ENCODE assay signal across 8 mouse cellular contexts in genomic region chr11:6677530-6677929, GRCm38 (mm10). TPM values are rescaled to one million over a fixed set of nuclear protein-coding genes. Genes with fewer than 3 reads are reported as not detected.
DNase-seq lines count a peak whose midpoint lies in the region; ATAC-seq and TF ChIP-seq lines count a peak whose summit lies in the region.
"Had no signal": no experiment of that assay in that cellular context is flagged by ENCODE, and none has a peak within 500 bp of the region (broad histone marks: within the 10 kb centered on the region; RNA-seq: fewer than 3 reads in every experiment).

No protein-coding gene starts in this region.

- H3K27ac ChIP-seq in limb, embryonic 11.5 days (replicated peaks; ENCODE audit: low read depth, low read length) = no peak overlapping the region
- H3K27ac ChIP-seq in limb, embryonic 10.5 days = no peak overlapping the region
- no peak overlapping the region; the same call in 1 of the 2 replicates for H3K27ac ChIP-seq in embryonic facial prominence, embryonic 10.5 days (replicated peaks)
- no peak overlapping the region for H3K27ac ChIP-seq in kidney, embryonic 15.5 days
- H3K27ac ChIP-seq in midbrain, postnatal 0 days (ENCODE audit: low read depth, low read length) = no peak overlapping the region
- H3K27ac ChIP-seq: limb, embryonic 13.5 days had no signal

- H3K9me3 ChIP-seq in limb, embryonic 11.5 days (ENCODE audit: control insufficient read depth, low read length) = no peaks in the 10 kb centered on the region
- H3K9me3 ChIP-seq in limb, embryonic 10.5 days (replicated peaks) = no peaks in the 10 kb centered on the region
- H3K9me3 ChIP-seq in embryonic facial prominence, embryonic 10.5 days = no peaks in the 10 kb centered on the region
- no peaks in the 10 kb centered on the region for H3K9me3 ChIP-seq in kidney, embryonic 15.5 days (replicated peaks)
- H3K9me3 ChIP-seq in midbrain, postnatal 0 days (ENCODE audit: low read length) = no peaks in the 10 kb centered on the region
- H3K9me3 ChIP-seq: limb, embryonic 13.5 days had no signal

- no peak for ATAC-seq in limb, embryonic 11.5 days (ENCODE audit: insufficient number of reproducible peaks, low FRiP score, low TSS enrichment, low read depth)
- ATAC-seq in kidney, embryonic 15.5 days (replicated peaks; ENCODE audit: low FRiP score) = peak; percentile 74
- ATAC-seq in midbrain, postnatal 0 days (ENCODE audit: low FRiP score) = peak; percentile 65; the same call in 1 of the 2 replicates

- H3K36me3 ChIP-seq in limb, embryonic 11.5 days (ENCODE audit: control insufficient read depth, insufficient read depth, low read length) = no peaks in the 10 kb centered on the region
- H3K36me3 ChIP-seq in limb, embryonic 10.5 days = no peaks in the 10 kb centered on the region
- H3K36me3 ChIP-seq in embryonic facial prominence, embryonic 10.5 days (replicated peaks) = no peaks in the 10 kb centered on the region
- H3K36me3 ChIP-seq in kidney, embryonic 15.5 days = no peaks in the 10 kb centered on the region
- no peaks in the 10 kb centered on the region for H3K36me3 ChIP-seq in midbrain, postnatal 0 days (ENCODE audit: insufficient read depth, low read length)
- H3K36me3 ChIP-seq: limb, embryonic 13.5 days had no signal

- no peak overlapping the region for H3K4me2 ChIP-seq in limb, embryonic 11.5 days (ENCODE audit: low read depth, severe bottlenecking)
- H3K4me2 ChIP-seq in kidney, embryonic 15.5 days = no peak overlapping the region
- H3K4me2 ChIP-seq in midbrain, postnatal 0 days (ENCODE audit: low read depth, low read length, poor library complexity, severe bottlenecking) = no peak overlapping the region
- H3K4me2 ChIP-seq: limb, embryonic 13.5 days had no signal

- DNase-seq in limb, embryonic 11.5 days (ENCODE audit: low spot score) = peak; percentile 36
- no peak for DNase-seq in limb, embryonic 10.5 days (ENCODE audit: low spot score)
- peak; percentile 49 for DNase-seq in embryonic facial prominence, embryonic 10.5 days (ENCODE audit: low spot score)
- DNase-seq in midbrain, postnatal 0 days (ENCODE audit: low spot score) = peak; percentile 48
- no peak for DNase-seq in layer of hippocampus, adult 8-10 months (ENCODE audit: low spot score in 2 of 2)
- no peak for DNase-seq in layer of hippocampus, postnatal 25 days (ENCODE audit: extremely low spot score in 1 of 2, low spot score in 1 of 2)

- H3K4me3 ChIP-seq in limb, embryonic 11.5 days (ENCODE audit: low read depth, low read length) = no peak overlapping the region
- H3K4me3 ChIP-seq in limb, embryonic 10.5 days = no peak overlapping the region
- no peak overlapping the region for H3K4me3 ChIP-seq in embryonic facial prominence, embryonic 10.5 days
- H3K4me3 ChIP-seq in kidney, embryonic 15.5 days (replicated peaks) = no peak overlapping the region
- no peak overlapping the region for H3K4me3 ChIP-seq in midbrain, postnatal 0 days (ENCODE audit: low read depth, low read length)
- H3K4me3 ChIP-seq: limb, embryonic 13.5 days had no signal

- H3K27me3 ChIP-seq in limb, embryonic 11.5 days (ENCODE audit: control insufficient read depth, insufficient read depth, low read length) = no peaks in the 10 kb centered on the region
- H3K27me3 ChIP-seq in limb, embryonic 10.5 days (ENCODE audit: low read depth, poor library complexity, severe bottlenecking) = no peaks in the 10 kb centered on the region
- no peaks in the 10 kb centered on the region for H3K27me3 ChIP-seq in embryonic facial prominence, embryonic 10.5 days (replicated peaks; ENCODE audit: low read depth, poor library complexity, severe bottlenecking)
- no peaks in the 10 kb centered on the region for H3K27me3 ChIP-seq in kidney, embryonic 15.5 days
- no peaks in the 10 kb centered on the region for H3K27me3 ChIP-seq in midbrain, postnatal 0 days (ENCODE audit: insufficient read depth, low read length)
- H3K27me3 ChIP-seq: limb, embryonic 13.5 days had no signal

- no peaks in the 10 kb centered on the region for H3K4me1 ChIP-seq in limb, embryonic 11.5 days (ENCODE audit: control insufficient read depth, insufficient read depth, low read length)
- H3K4me1 ChIP-seq in limb, embryonic 10.5 days = peaks cover 11% of the 10 kb centered on the region
- H3K4me1 ChIP-seq in embryonic facial prominence, embryonic 10.5 days = peaks cover 31% of the 10 kb centered on the region
- H3K4me1 ChIP-seq in kidney, embryonic 15.5 days = peaks cover 23% of the 10 kb centered on the region
- no peaks in the 10 kb centered on the region for H3K4me1 ChIP-seq in midbrain, postnatal 0 days (ENCODE audit: insufficient read depth, low read length)

- 30% methylated on average over 7 of the region's 7 CpGs for WGBS in limb, embryonic 11.5 days
- 31% methylated on average over 7 of the region's 7 CpGs for WGBS in limb, embryonic 10.5 days
- 19% methylated on average over 7 of the region's 7 CpGs for WGBS in embryonic facial prominence, embryonic 10.5 days
- 19% methylated on average over 7 of the region's 7 CpGs for WGBS in kidney, embryonic 15.5 days
- WGBS in midbrain, postnatal 0 days = 15% methylated on average over 7 of the region's 7 CpGs

- H3K9ac ChIP-seq in limb, embryonic 11.5 days (ENCODE audit: low read length) = no peak overlapping the region
- H3K9ac ChIP-seq in kidney, embryonic 15.5 days = no peak overlapping the region
- no peak overlapping the region for H3K9ac ChIP-seq in midbrain, postnatal 0 days (replicated peaks; ENCODE audit: low read length, poor library complexity, severe bottlenecking)
- H3K9ac ChIP-seq: limb, embryonic 13.5 days had no signal

- peak; percentile 72 for TF ChIP-seq CTCF in midbrain, postnatal 0 days (IDR thresholded peaks at IDR 0.05)

RNA-seq across cellular contexts. Expression of gene Ramp3, which starts 19.2 kb away (rescaled TPM):
- polyA plus RNA-seq in limb, embryonic 11.5 days (2014; fragmentation: Nextera tagmentation; extraction: Ambion mirVana) = 2.1 and 3.5 TPM in 2 replicates
- polyA plus RNA-seq in limb, embryonic 10.5 days (2016; fragmentation: Nextera tagmentation; extraction: Ambion mirVana) = 2.6 and 3.3 TPM in 2 replicates
- polyA plus RNA-seq in embryonic facial prominence, embryonic 10.5 days (2016; fragmentation: Nextera tagmentation; extraction: Ambion mirVana) = 5.0 and 5.1 TPM in 2 replicates
- 10.8 and 11.7 TPM in 2 replicates for polyA plus RNA-seq in kidney, embryonic 15.5 days (2015; fragmentation: Nextera tagmentation; extraction: Ambion mirVana)
- total RNA-seq in midbrain, postnatal 0 days (2014; rRNA removed) = 16.1 and 25.0 TPM in 2 replicates
- polyA plus RNA-seq in midbrain, postnatal 0 days (2015; fragmentation: Nextera tagmentation; extraction: Ambion mirVana) = 14.8 and 15.6 TPM in 2 replicates
- total RNA-seq in layer of hippocampus, adult 8-10 months (2022) = 1 to 10 TPM; 4.8 to 7.3 (median 6.9) TPM
- 1 to 10 TPM; 4.7 to 7.4 TPM for total RNA-seq in layer of hippocampus, postnatal 25 days (2021)

RNA-seq across cellular contexts. Expression of gene Wap, which starts 39.1 kb away (rescaled TPM):
- polyA plus RNA-seq in limb, embryonic 11.5 days (2014; fragmentation: Nextera tagmentation; extraction: Ambion mirVana) = not detected in 2 replicates
- not detected in 2 replicates for polyA plus RNA-seq in limb, embryonic 10.5 days (2016; fragmentation: Nextera tagmentation; extraction: Ambion mirVana)
- not detected in 2 replicates for polyA plus RNA-seq in embryonic facial prominence, embryonic 10.5 days (2016; fragmentation: Nextera tagmentation; extraction: Ambion mirVana)
- polyA plus RNA-seq in kidney, embryonic 15.5 days (2015; fragmentation: Nextera tagmentation; extraction: Ambion mirVana) = not detected in 2 replicates
- not detected in 2 replicates for total RNA-seq in midbrain, postnatal 0 days (2014; rRNA removed)
- polyA plus RNA-seq in midbrain, postnatal 0 days (2015; fragmentation: Nextera tagmentation; extraction: Ambion mirVana) = not detected in 2 replicates
- total RNA-seq in layer of hippocampus, adult 8-10 months (2022) = not detected
- total RNA-seq in layer of hippocampus, postnatal 25 days (2021) = not detected
- polyA plus RNA-seq: limb, embryonic 13.5 days had no signal

RNA-seq across cellular contexts. Expression of gene Tbrg4, which starts 51.7 kb away (rescaled TPM):
- polyA plus RNA-seq in limb, embryonic 11.5 days (2014; fragmentation: Nextera tagmentation; extraction: Ambion mirVana) = 40.0 and 46.3 TPM in 2 replicates
- polyA plus RNA-seq in limb, embryonic 10.5 days (2016; fragmentation: Nextera tagmentation; extraction: Ambion mirVana) = 70.3 and 85.2 TPM in 2 replicates
- 66.9 and 74.2 TPM in 2 replicates for polyA plus RNA-seq in embryonic facial prominence, embryonic 10.5 days (2016; fragmentation: Nextera tagmentation; extraction: Ambion mirVana)
- 43.0 and 46.4 TPM in 2 replicates for polyA plus RNA-seq in kidney, embryonic 15.5 days (2015; fragmentation: Nextera tagmentation; extraction: Ambion mirVana)
- total RNA-seq in midbrain, postnatal 0 days (2014; rRNA removed) = 35.1 and 46.6 TPM in 2 replicates
- polyA plus RNA-seq in midbrain, postnatal 0 days (2015; fragmentation: Nextera tagmentation; extraction: Ambion mirVana) = 31.3 and 31.4 TPM in 2 replicates
- 10 to 100 TPM; 45.5 to 52.5 (median 48.4) TPM for total RNA-seq in layer of hippocampus, adult 8-10 months (2022)
- 10 to 100 TPM; 45.0 to 53.0 TPM for total RNA-seq in layer of hippocampus, postnatal 25 days (2021)

Comparison
In these comparisons a context has a peak if more than half of its experiments do, and no peak if none do; other contexts are left out.
1. DNase-seq: peak in limb, embryonic 11.5 days (single experiment), embryonic facial prominence, embryonic 10.5 days (single experiment) and midbrain, postnatal 0 days (single experiment); none in limb, embryonic 10.5 days (single experiment), layer of hippocampus, adult 8-10 months (0 of 2) and layer of hippocampus, postnatal 25 days (0 of 2).